Mouse (Mus musculus) myocyte (in vitro differentiated cells): ENCODE measurements around the gene Usp22. TPM values are rescaled to one million over a fixed set of nuclear protein-coding genes. Genes with fewer than 3 reads are reported as not detected.

Experiments used
- H3K27me3 ChIP-seq: one replicate; pipeline ENCODE4 v1.6.1; 2011; ENCODE audit not compliant: control insufficient read depth, insufficient read depth, insufficient read length
- H3K36me3 ChIP-seq: one replicate; pipeline ENCODE4 v1.6.1; 2011; ENCODE audit not compliant: control insufficient read depth, insufficient read depth
- H3K4me2 ChIP-seq: one replicate; pipeline ENCODE4 v1.6.1; 2011; ENCODE audit warnings: low read depth, control low read depth
- H3K4me3 ChIP-seq: one replicate; pipeline ENCODE4 v1.5.1; 2011; ENCODE audit warnings: mild to moderate bottlenecking, control low read depth, moderate library complexity
- H3K79me2 ChIP-seq: one replicate; pipeline ENCODE4 v1.6.1; 2011; ENCODE audit not compliant: control insufficient read depth, insufficient read depth
- H3ac ChIP-seq: one replicate; pipeline ENCODE4 v1.6.1; 2011; ENCODE audit not compliant: control insufficient read depth, insufficient read length
- CEBPB ChIP-seq: IDR thresholded peaks from 2 replicates; pipeline ENCODE4 v1.6.1; 2011; ENCODE audit warnings: mild to moderate bottlenecking, moderate library complexity; ENCODE audit not compliant: poor library complexity, insufficient read depth, severe bottlenecking
- E2F4 ChIP-seq: IDR thresholded peaks from one replicate; pipeline ENCODE4 v1.6.1; 2011; ENCODE audit warnings: mild to moderate bottlenecking, control low read depth, moderate library complexity; ENCODE audit not compliant: insufficient read depth
- MAX ChIP-seq: IDR thresholded peaks from one replicate; pipeline ENCODE4 v1.6.1; 2011; ENCODE audit warnings: low read depth, mild to moderate bottlenecking, control low read depth
- MYOD1 ChIP-seq, 3 experiments: IDR thresholded peaks; one replicate each; pipeline ENCODE4 v1.6.1; 2011; ENCODE audit warnings: control low read depth in 2 of 3, low read depth in 2 of 3, mild to moderate bottlenecking in 2 of 3, moderate library complexity in 1 of 3; ENCODE audit not compliant: insufficient read length in 2 of 3, control insufficient read depth in 1 of 3
- MYOG ChIP-seq, 3 experiments: IDR thresholded peaks; one replicate each; pipeline ENCODE4 v1.6.1; 2011; ENCODE audit warnings: control low read depth in 2 of 3, low read depth in 2 of 3, mild to moderate bottlenecking in 2 of 3; ENCODE audit not compliant: insufficient read length in 2 of 3, control insufficient read depth in 1 of 3, insufficient read depth in 1 of 3
- POLR2A ChIP-seq: IDR thresholded peaks from one replicate; pipeline ENCODE4 v1.6.1; 2011; ENCODE audit warnings: low read depth, mild to moderate bottlenecking, control low read depth, moderate library complexity; ENCODE audit not compliant: insufficient read length
- POLR2AphosphoS2 ChIP-seq: IDR thresholded peaks from one replicate; pipeline ENCODE4 v1.6.1; 2011; ENCODE audit warnings: low read depth, control low read depth; ENCODE audit not compliant: insufficient read length
- REST ChIP-seq: IDR thresholded peaks from one replicate; pipeline ENCODE4 v1.6.1; 2011; ENCODE audit warnings: mild to moderate bottlenecking, control low read depth, moderate library complexity; ENCODE audit not compliant: insufficient read depth, insufficient read length
- SRF ChIP-seq: IDR thresholded peaks from one replicate; pipeline ENCODE4 v1.6.1; 2011; ENCODE audit warnings: low read depth; ENCODE audit not compliant: control insufficient read depth, insufficient read length
- TCF12 ChIP-seq: IDR thresholded peaks from one replicate; pipeline ENCODE4 v1.6.1; 2011; ENCODE audit warnings: mild to moderate bottlenecking, control low read depth; ENCODE audit not compliant: poor library complexity, insufficient read depth, severe bottlenecking
- TCF3 ChIP-seq: IDR thresholded peaks from one replicate; pipeline ENCODE4 v1.6.1; 2011; ENCODE audit warnings: low read depth, control low read depth; ENCODE audit not compliant: insufficient read length
- USF1 ChIP-seq: IDR thresholded peaks from one replicate; pipeline ENCODE4 v1.6.1; 2011; ENCODE audit warnings: low read depth, mild to moderate bottlenecking, control low read depth, moderate library complexity
- polyA plus RNA-seq: library from polyadenylated mRNA; unstranded; fragments of >200 nt; fragmentation: generic; extraction: Trizol; gene quantifications from one replicate; pipeline ENCODE4 v1.2.1, GENCODE M21; 2012; ENCODE audit warnings: missing spikeins

The Usp22 gene
- polyA plus RNA-seq, 1 experiment: 58.8 TPM

- H3K36me3 ChIP-seq: no peaks in the 10 kb centered on the region
- no peak overlapping the region for H3ac ChIP-seq
- no peaks in the 10 kb centered on the region for H3K27me3 ChIP-seq
- H3K4me3 ChIP-seq: no peak overlapping the region
- H3K4me2 ChIP-seq: peak overlapping the region; percentile 16
- TF ChIP-seq POLR2AphosphoS2 (no peak), REST (no peak)
- H3K79me2 ChIP-seq: no peaks in the 10 kb centered on the region
Measured at GRCm38 (mm10) chr11:61220156-61220881, 45.5 kb upstream of the Usp22 start.

DNA sequence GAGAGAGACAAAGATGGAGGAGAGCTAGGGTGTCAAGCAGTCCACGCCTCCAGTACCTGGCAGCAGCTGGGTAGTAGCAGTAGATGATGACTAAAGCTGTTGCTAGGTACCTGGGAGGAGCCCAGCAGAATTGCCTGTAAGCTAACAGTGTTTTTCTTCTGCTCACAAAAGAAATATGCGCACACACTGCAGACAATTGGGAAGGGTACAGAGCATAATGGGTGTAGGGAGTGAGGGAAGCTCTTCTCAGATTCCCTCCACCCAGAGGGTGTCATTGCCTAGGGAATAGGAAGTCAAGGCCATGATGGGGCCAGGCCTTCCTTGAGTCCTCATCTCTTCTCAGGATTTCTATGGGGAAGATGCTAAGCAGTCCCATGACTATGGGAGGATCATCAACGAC is 41.1 kb upstream of the Usp22 start:
- Histone ChIP-seq H3ac (no peak overlapping the region), H3K79me2 (no peaks in the 10 kb centered on the region), H3K4me2 (no peak overlapping the region), H3K4me3 (no peak overlapping the region), H3K27me3 (no peaks in the 10 kb centered on the region), H3K36me3 (no peaks in the 10 kb centered on the region)
- TF ChIP-seq MAX (no peak), POLR2AphosphoS2 (no peak), TCF3 (no peak), MYOG (IDR thresholded peaks at IDR 0.05; ENCODE audit: control insufficient read depth in 1 of 3, insufficient read depth in 1 of 3, insufficient read length in 2 of 3, low read depth in 2 of 3) (no peak)

- no peak overlapping the region for H3K4me2 ChIP-seq
- no peak overlapping the region for H3ac ChIP-seq
- TF ChIP-seq MAX: no peak
- no peak for TF ChIP-seq REST
- no peak for TF ChIP-seq CEBPB
- no peaks in the 10 kb centered on the region for H3K27me3 ChIP-seq
- H3K4me3 ChIP-seq: no peak overlapping the region
- no peaks in the 10 kb centered on the region for H3K36me3 ChIP-seq
- H3K79me2 ChIP-seq: no peaks in the 10 kb centered on the region
Measured at GRCm38 (mm10) chr11:61212102-61212501, 37.2 kb upstream of the Usp22 start.

DNA sequence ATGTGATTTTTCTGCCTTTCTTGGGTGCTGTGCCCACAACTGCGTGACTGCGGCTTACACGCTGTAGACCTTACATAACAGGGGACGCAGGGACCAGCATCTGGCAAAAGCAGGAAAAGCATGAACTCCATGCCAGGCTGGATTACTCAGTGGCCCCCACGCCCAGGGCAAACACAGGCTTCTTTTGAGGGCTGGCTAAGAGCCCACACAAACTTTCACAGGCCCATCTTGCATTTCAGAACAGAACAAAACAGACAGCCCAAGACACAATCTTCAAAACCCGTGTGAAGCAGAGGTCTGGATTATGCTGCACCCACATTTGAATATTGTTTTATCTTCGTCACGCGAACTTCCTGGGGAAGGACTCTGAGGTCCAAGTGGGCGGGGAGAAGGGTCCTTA is 33.5 kb upstream of the Usp22 start:
- TF ChIP-seq POLR2AphosphoS2 (no peak), CEBPB (0 out of 2 replicates have a peak, but pooled peaks have one; percentile 4)
- H3K27me3 ChIP-seq: no peaks in the 10 kb centered on the region
- peak overlapping the region; percentile 77 for H3K4me2 ChIP-seq
- no peak overlapping the region for H3ac ChIP-seq
- no peaks in the 10 kb centered on the region for H3K36me3 ChIP-seq
- H3K4me3 ChIP-seq: no peak overlapping the region
- no peaks in the 10 kb centered on the region for H3K79me2 ChIP-seq

GRCm38 (mm10) chr11:61207487-61208246 is 32.8 kb upstream of the Usp22 start, which contains the start of gene Aldh3a1:
TSS of gene Aldh3a1 (plus strand) at chr11:61207537.
- Histone ChIP-seq H3ac (no peak within 1 kb of the TSS), H3K27me3 (no peaks in the 10 kb centered on the region), H3K36me3 (no peaks in the 10 kb centered on the region), H3K4me2 (peak within 1 kb of the TSS; percentile 77), H3K4me3 (no peak within 1 kb of the TSS), H3K79me2 (no peaks in the 10 kb centered on the region)
- TF ChIP-seq POLR2A: no peak
- TF ChIP-seq MYOG (IDR thresholded peaks at IDR 0.05; ENCODE audit: control insufficient read depth in 1 of 3, insufficient read depth in 1 of 3, insufficient read length in 2 of 3, low read depth in 2 of 3): peak in 1 of 3 experiments; percentile 14
- TF ChIP-seq MYOD1 (IDR thresholded peaks at IDR 0.05; ENCODE audit: control insufficient read depth in 1 of 3, insufficient read length in 2 of 3, low read depth in 2 of 3): peak in 2 of 3 experiments; percentile 31 to 42
- TF ChIP-seq MAX: no peak
- TF ChIP-seq CEBPB: no peak
- no peak for TF ChIP-seq E2F4
- no peak for TF ChIP-seq SRF
- no peak for TF ChIP-seq USF1
- TF ChIP-seq TCF12: no peak
- no peak for TF ChIP-seq POLR2AphosphoS2

DNA sequence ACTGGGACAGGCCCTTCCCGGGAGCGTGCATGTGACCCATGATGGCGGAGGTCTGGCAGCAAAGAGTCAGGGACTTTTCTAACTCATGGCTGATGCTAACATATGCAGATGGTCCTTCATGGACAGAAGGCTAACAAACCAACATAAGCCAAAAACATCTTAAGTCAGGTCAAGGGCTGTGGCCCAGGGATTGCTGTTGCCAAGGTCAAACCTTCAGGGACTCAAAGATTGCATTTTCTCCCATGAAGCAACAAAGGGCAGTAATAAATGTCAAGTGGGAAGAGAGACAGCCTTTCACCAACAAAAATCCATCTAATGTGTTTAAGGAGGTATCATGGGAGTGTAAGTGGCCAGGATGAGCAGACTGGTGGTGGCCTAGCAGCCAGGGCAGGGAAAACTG is 31.3 kb upstream of the Usp22 start:
- TF ChIP-seq USF1: no peak
- no peak for TF ChIP-seq POLR2A
- TF ChIP-seq REST: no peak
- no peak for TF ChIP-seq CEBPB
- no peak for TF ChIP-seq E2F4
- TF ChIP-seq MYOD1 (IDR thresholded peaks at IDR 0.05; ENCODE audit: control insufficient read depth in 1 of 3, insufficient read length in 2 of 3, low read depth in 2 of 3): no peak
- no peak for TF ChIP-seq MYOG (IDR thresholded peaks at IDR 0.05; ENCODE audit: control insufficient read depth in 1 of 3, insufficient read depth in 1 of 3, insufficient read length in 2 of 3, low read depth in 2 of 3)
- TF ChIP-seq POLR2AphosphoS2: no peak
- TF ChIP-seq TCF3: no peak
- TF ChIP-seq MAX: no peak
- TF ChIP-seq SRF: no peak
- H3K79me2 ChIP-seq: no peaks in the 10 kb centered on the region
- no peaks in the 10 kb centered on the region for H3K27me3 ChIP-seq
- H3K36me3 ChIP-seq: no peaks in the 10 kb centered on the region
- no peak overlapping the region for H3K4me3 ChIP-seq
- H3K4me2 ChIP-seq: no peak overlapping the region
- no peak overlapping the region for H3ac ChIP-seq
